Mouse (Mus musculus): ENCODE results near the gene Wnt3a. TPM values are rescaled to one million over a fixed set of nuclear protein-coding genes. Genes with fewer than 3 reads are reported as not detected.
A peak's percentile ranks its signal among the peaks of the same experiment; 100 is the strongest.

The Wnt3a gene
- polyA plus RNA-seq, 1 experiment from 2014 or later, result 2.2 TPM

DNA sequence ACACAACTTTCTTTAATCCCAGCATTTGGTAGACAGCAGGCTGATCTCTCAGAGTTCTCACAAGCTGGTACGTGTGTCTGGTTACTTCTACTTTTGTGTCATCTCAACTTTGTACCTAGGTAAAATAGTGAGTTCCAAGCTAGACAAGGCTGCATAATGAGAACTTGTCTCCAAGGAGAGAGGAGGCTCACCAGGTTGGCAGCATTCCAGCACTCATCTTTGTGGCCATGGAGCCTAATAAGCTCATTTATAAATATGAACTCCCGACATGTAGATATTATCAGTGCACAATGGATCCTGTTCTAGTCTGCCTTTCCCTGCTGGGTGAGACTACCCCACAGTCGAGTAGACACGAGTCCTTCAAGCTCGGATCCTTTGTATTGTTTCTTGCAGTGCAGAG lies 81.0 kb downstream of the Wnt3a start:
- Histone ChIP-seq H3K36me3 (peaks cover 45% of the 10 kb centered on the region), H3K27me3 (no peaks in the 10 kb centered on the region), H3K4me1 (peaks cover 27% of the 10 kb centered on the region), H3K4me2 (replicated peaks) (peak overlapping the region; percentile 82), H3K9me3 (no peaks in the 10 kb centered on the region), H3K4me3 (peak overlapping the region; percentile 79), H3K9ac (replicated peaks) (0 out of 2 replicates have a peak overlapping the region, but pooled peaks have one; percentile 70), H3K27ac (replicated peaks) (no peak overlapping the region)
- 49% methylated on average over 5 of the region's 5 CpGs for WGBS
- ATAC-seq (replicated peaks), result no peak

DNA sequence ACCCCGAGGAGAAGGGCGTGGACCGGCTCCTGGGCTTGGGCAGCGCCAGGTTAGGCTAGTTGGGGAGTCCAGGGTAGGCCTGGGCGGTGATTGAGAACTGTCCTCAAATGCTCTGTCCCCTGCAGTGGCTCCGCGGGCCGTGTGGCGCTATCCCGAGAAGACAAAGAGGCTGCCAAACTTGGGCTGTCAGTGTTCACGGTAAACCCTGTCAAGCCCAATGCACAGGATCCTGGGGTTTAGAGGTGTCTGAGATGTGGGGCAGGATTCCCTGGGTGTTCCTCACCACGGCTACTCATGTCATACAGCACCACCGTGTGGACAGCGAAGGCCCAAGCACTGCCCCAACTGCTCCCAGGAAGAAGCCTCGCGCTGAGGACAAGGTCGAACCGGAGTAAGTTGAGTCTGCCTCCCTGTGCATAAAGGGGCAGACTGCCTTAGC lies 81.5 kb downstream of the Wnt3a start:
- peaks cover 27% of the 10 kb centered on the region for H3K4me1 ChIP-seq
- ATAC-seq (replicated peaks), result peak; percentile 36
- H3K9me3 ChIP-seq, result no peaks in the 10 kb centered on the region
- H3K4me3 ChIP-seq, result peak overlapping the region; percentile 79
- peak overlapping the region; percentile 70 for H3K9ac ChIP-seq (replicated peaks)
- H3K27me3 ChIP-seq, result no peaks in the 10 kb centered on the region
- peaks cover 49% of the 10 kb centered on the region for H3K36me3 ChIP-seq
- WGBS, result 11% methylated on average over 18 of the region's 18 CpGs
- H3K27ac ChIP-seq (replicated peaks), result peak overlapping the region; percentile 84
- H3K4me2 ChIP-seq (replicated peaks), result peak overlapping the region; percentile 82

DNA sequence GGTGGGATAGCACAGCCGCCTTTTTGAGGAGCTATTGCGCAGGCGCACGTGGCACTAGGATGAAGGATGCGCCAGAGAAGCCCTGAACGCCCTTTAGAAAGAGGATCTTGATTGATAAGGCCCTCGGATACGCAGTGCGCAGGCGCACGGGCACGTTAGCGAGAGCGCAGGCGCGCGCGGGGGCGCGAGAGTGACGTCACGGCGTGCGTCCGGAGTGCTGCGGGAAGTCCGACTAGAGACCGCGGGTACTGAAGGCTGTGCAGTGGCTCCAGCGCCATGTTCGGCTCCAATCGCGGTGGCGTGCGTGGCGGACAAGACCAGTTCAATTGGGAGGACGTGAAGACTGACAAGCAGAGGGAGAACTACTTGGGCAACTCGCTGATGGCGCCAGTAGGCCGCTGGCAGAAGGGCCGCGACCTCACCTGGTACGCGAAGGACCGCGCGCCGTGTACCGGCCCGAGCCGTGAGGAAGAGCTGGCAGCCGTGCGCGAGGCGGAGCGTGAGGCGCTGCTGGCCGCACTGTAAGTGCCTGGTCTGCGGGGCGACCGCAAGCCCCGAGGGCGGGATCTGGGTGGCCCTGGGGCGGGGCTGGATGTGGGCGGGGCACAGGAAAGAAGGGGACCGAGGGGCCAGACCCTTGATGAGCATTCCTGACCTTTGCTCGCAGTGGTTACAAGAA lies 82.3 kb downstream of the Wnt3a start, which contains the start of gene 2310033P09Rik:
2310033P09Rik (plus strand) TSS at position 169 of the 679 bp plus-strand sequence.
- H3K27ac ChIP-seq (replicated peaks), result peak within 1 kb of the TSS; percentile 84
- peak within 1 kb of the TSS; percentile 70 for H3K9ac ChIP-seq (replicated peaks)
- ATAC-seq (replicated peaks), result peak; percentile 89
- H3K4me2 ChIP-seq (replicated peaks), result peak within 1 kb of the TSS; percentile 82
- H3K9me3 ChIP-seq, result no peaks in the 10 kb centered on the region
- H3K4me1 ChIP-seq, result peaks cover 27% of the 10 kb centered on the region
- H3K36me3 ChIP-seq, result peaks cover 49% of the 10 kb centered on the region
- under 1% methylated on average over 67 of the region's 67 CpGs for WGBS
- peak within 1 kb of the TSS; percentile 79 for H3K4me3 ChIP-seq
- no peaks in the 10 kb centered on the region for H3K27me3 ChIP-seq

DNA sequence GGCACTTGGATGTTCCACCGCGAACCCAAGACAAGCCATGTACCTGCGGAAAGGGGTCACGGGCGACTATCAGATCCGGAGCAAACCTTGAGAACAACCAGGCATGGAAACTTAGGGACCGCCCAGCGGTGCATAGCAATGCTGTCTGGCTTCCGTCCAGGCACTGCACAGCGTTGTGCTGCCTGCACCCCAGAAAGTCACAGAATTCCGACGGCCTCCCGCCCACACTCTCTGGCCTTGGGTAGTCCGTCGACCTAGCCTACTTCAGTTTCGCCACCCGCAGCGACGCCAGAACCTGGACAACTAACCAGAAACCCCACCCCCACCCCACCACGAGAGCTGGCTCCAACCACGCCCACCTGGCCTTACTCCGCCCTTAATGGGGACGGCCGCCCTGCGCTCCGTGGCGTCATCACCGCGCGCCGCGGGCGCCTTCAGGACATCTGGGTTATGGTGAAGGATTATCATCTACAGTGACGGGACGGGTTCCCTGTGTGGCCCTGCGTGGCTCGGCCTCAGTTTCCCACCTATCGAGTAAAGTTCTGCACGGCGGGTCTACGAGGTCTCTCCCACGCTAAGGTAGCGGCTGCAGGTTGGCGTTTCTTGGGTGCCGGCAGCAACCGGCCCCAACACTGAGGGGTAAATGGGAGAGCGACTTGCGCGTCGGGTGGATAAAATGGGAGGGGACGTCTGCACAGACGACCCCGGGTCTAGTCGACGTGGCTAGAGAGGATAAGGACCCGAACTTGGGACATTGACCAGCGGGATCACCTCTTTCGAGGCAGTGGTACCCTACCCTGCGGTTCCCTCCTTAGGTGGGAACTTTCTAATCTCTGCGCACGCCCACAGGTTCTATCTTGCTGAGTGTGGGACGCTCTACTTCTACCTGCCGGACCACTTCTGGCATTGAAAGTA lies 88.2 kb downstream of the Wnt3a start, which contains the start of gene Mrpl55:
Mrpl55 (plus strand) TSS at position 406 of the 915 bp plus-strand sequence.
- no peaks in the 10 kb centered on the region for H3K9me3 ChIP-seq
- H3K27me3 ChIP-seq, result no peaks in the 10 kb centered on the region
- peaks cover 20% of the 10 kb centered on the region for H3K4me1 ChIP-seq
- peak within 1 kb of the TSS; percentile 81 for H3K9ac ChIP-seq (replicated peaks)
- peak within 1 kb of the TSS; percentile 81 for H3K4me3 ChIP-seq
- WGBS, result under 1% methylated on average over 63 of the region's 63 CpGs
- peaks cover 22% of the 10 kb centered on the region for H3K36me3 ChIP-seq
- peak within 1 kb of the TSS; percentile 59 for H3K27ac ChIP-seq (replicated peaks)
- peak; percentile 93 for ATAC-seq (replicated peaks)
- peak within 1 kb of the TSS; percentile 96 for H3K4me2 ChIP-seq (replicated peaks)

DNA sequence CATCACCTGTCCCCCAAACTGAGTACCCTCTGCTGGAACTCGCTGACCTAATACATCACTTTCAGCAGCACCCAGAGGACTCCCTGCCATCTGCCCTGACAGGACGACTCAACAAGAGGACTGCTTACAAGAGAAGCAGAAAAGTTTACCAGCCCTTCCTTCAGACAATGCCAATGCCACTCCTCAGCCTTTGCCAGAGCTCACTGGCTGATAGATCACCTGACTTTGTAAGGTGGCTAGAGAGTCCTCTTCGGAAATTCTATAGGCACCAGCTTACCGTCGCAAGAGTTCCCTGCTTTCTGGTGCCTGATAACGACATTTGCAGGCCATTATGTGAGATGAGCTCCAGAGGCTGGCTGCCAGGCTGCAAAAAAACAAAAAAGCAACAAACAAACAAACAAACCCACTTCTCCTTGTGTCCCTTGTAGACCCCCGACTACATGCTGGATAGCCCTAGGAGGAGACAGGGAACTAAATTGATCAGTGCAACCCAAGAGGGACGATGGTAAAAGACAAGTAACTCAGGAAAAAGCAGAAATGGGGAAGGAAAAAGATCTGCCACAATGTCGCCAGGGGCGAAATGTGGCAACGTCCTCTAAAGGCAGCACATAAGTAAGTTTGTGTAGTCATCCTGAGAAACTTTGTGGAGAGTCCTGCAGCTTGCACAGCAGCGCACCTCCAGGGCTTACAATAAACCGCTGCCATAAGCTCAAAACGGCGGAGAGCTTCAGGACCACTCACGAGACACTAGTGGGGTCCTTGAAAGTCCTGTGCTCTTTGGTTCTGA lies 89.1 kb downstream of the Wnt3a start:
- Histone ChIP-seq H3K4me3 (peak overlapping the region; percentile 81), H3K9ac (replicated peaks) (peak overlapping the region; percentile 81), H3K36me3 (peaks cover 20% of the 10 kb centered on the region), H3K4me1 (peaks cover 18% of the 10 kb centered on the region), H3K9me3 (no peaks in the 10 kb centered on the region), H3K4me2 (replicated peaks) (peak overlapping the region; percentile 96), H3K27me3 (no peaks in the 10 kb centered on the region), H3K27ac (replicated peaks) (peak overlapping the region; percentile 59)
- peak; percentile 23; the same call in 1 of the 2 replicates for ATAC-seq (replicated peaks)
- 34% methylated on average over 16 of the region's 16 CpGs for WGBS

Small RNAs within 50 kb of the gene (microRNA-seq; reads per million reads assigned to microRNA genes)
- not detected for gene Gm24756

Other genes with a start within 250 kb of the Wnt3a start
- 0.06 and 0.19 TPM in 2 replicates for gene Obscn, start 154.3 kb downstream of the Wnt3a start, polyA plus RNA-seq (2015; fragmentation: Nextera tagmentation; extraction: Ambion mirVana)
- 6.8 and 7.1 TPM in 2 replicates for gene Iba57, start 127.0 kb downstream of the Wnt3a start, polyA plus RNA-seq (2015; fragmentation: Nextera tagmentation; extraction: Ambion mirVana)
- gene Gjc2, start 107.5 kb downstream of the Wnt3a start, polyA plus RNA-seq (2015; fragmentation: Nextera tagmentation; extraction: Ambion mirVana), result 0.11 and 0.20 TPM in 2 replicates
- 176 and 183 TPM in 2 replicates for gene Guk1, start 98.5 kb downstream of the Wnt3a start, polyA plus RNA-seq (2015; fragmentation: Nextera tagmentation; extraction: Ambion mirVana)
- gene Mrpl55, start 88.3 kb downstream of the Wnt3a start, polyA plus RNA-seq (2015; fragmentation: Nextera tagmentation; extraction: Ambion mirVana), result 95.4 and 96.1 TPM in 2 replicates
- 27.8 and 31.5 TPM in 2 replicates for gene 2310033P09Rik, start 82.4 kb downstream of the Wnt3a start, polyA plus RNA-seq (2015; fragmentation: Nextera tagmentation; extraction: Ambion mirVana)
- gene Arf1, start 62.5 kb downstream of the Wnt3a start, polyA plus RNA-seq (2015; fragmentation: Nextera tagmentation; extraction: Ambion mirVana), result 614 and 626 TPM in 2 replicates
- gene Wnt9a, start 16.2 kb upstream of the Wnt3a start, polyA plus RNA-seq (2015; fragmentation: Nextera tagmentation; extraction: Ambion mirVana), result 1.9 and 2.9 TPM in 2 replicates
- gene Prss38, start 84.9 kb upstream of the Wnt3a start, polyA plus RNA-seq (2015; fragmentation: Nextera tagmentation; extraction: Ambion mirVana), result not detected in 2 replicates
- gene Jmjd4, start 159.3 kb upstream of the Wnt3a start, polyA plus RNA-seq (2015; fragmentation: Nextera tagmentation; extraction: Ambion mirVana), result 13.9 TPM in 2 replicates
- 354 and 388 TPM in 2 replicates for gene Snap47, start 160.4 kb upstream of the Wnt3a start, polyA plus RNA-seq (2015; fragmentation: Nextera tagmentation; extraction: Ambion mirVana)
- 14.8 and 15.9 TPM in 2 replicates for gene Zfp867, start 181.7 kb upstream of the Wnt3a start, polyA plus RNA-seq (2015; fragmentation: Nextera tagmentation; extraction: Ambion mirVana)
- gene Zkscan17, start 236.0 kb upstream of the Wnt3a start, polyA plus RNA-seq (2015; fragmentation: Nextera tagmentation; extraction: Ambion mirVana), result 17.2 and 17.8 TPM in 2 replicates